Mouse (Mus musculus) liver, embryonic 16.5 days (tissue): Measurements from ENCODE around the gene Iqsec1. TPM values are rescaled to one million over a fixed set of nuclear protein-coding genes. Genes with fewer than 3 reads are reported as not detected.

Experiments used
- ATAC-seq: fragments of 200-750 bp; cut with Nextera tagmentation; 2 replicates; pipeline ENCODE4 v1.8.0; 2017; ENCODE audit warnings: low read depth, mild to moderate bottlenecking, moderate number of reproducible peaks, moderate library complexity
- H3K27ac ChIP-seq: fragments of 300-500 bp; sonication (generic); 2 replicates; pipeline ENCODE4 v1.5.1; 2014; ENCODE audit warnings: mild to moderate bottlenecking, low read length
- H3K27me3 ChIP-seq: fragments of 300-500 bp; sonication (generic); 2 replicates; pipeline ENCODE4 v1.6.1; 2014; ENCODE audit warnings: low read depth, low read length, mixed read lengths; ENCODE audit not compliant: control insufficient read depth, insufficient read depth
- H3K36me3 ChIP-seq: fragments of 300-500 bp; sonication (generic); 2 replicates; pipeline ENCODE4 v1.6.1; 2014; ENCODE audit warnings: mild to moderate bottlenecking; ENCODE audit not compliant: control insufficient read depth, insufficient read depth
- H3K4me1 ChIP-seq: fragments of 300-500 bp; sonication (generic); 2 replicates; pipeline ENCODE4 v1.6.1; 2014; ENCODE audit warnings: low read depth, low read length, mixed read lengths; ENCODE audit not compliant: control insufficient read depth
- H3K4me2 ChIP-seq: fragments of 300-500 bp; sonication (generic); 2 replicates; pipeline ENCODE4 v1.6.1; 2014; ENCODE audit warnings: low read depth, low read length, mixed read lengths
- H3K4me3 ChIP-seq: fragments of 300-500 bp; sonication (generic); 2 replicates; pipeline ENCODE4 v1.5.1; 2014; ENCODE audit warnings: low read depth, mild to moderate bottlenecking, low read length
- H3K9ac ChIP-seq: fragments of 300-500 bp; sonication (generic); 2 replicates; pipeline ENCODE4 v1.6.1; 2014; ENCODE audit warnings: low read depth, low read length
- H3K9me3 ChIP-seq: fragments of 300-500 bp; sonication (generic); replicated peaks from 2 replicates; pipeline ENCODE4 v1.6.1; 2016; ENCODE audit warnings: low read length; ENCODE audit not compliant: control insufficient read depth
- WGBS: fragments of 180-500 bp; shearing (Covaris S2); extraction: QIAGEN DNeasy Blood & Tissue Kit; methylation state at CpG from one replicate; pipeline ENCODE4 v1.1.7; 2014; ENCODE audit not compliant: insufficient replicate concordance; 5-methylcytosine and 5-hydroxymethylcytosine counted together
- polyA plus RNA-seq: library from polyadenylated mRNA; unstranded; fragments of >200 nt; fragmentation: Nextera tagmentation; extraction: Ambion mirVana; gene quantifications from 2 replicates; pipeline ENCODE4 v1.2.1, GENCODE M21; 2015

Iqsec1 gene
- polyA plus RNA-seq, 1 experiment from 2014 or later, result 3.6 TPM

GRCm38 (mm10) chr6:90933656-90934055 lies 54.8 kb downstream of the Iqsec1 start:
- H3K27me3 ChIP-seq, result no peaks in the 10 kb centered on the region
- ATAC-seq, result no peak
- no peaks in the 10 kb centered on the region for H3K36me3 ChIP-seq
- 73% methylated on average over 3 of the region's 3 CpGs for WGBS
- no peaks in the 10 kb centered on the region for H3K9me3 ChIP-seq
- no peaks in the 10 kb centered on the region for H3K4me1 ChIP-seq
- no peak overlapping the region for H3K4me3 ChIP-seq
- no peak overlapping the region for H3K27ac ChIP-seq
- no peak overlapping the region for H3K4me2 ChIP-seq
- H3K9ac ChIP-seq, result no peak overlapping the region

GRCm38 (mm10) chr6:90928806-90929205 lies 59.7 kb downstream of the Iqsec1 start:
- Histone ChIP-seq H3K27ac (no peak overlapping the region), H3K4me1 (no peaks in the 10 kb centered on the region), H3K4me2 (no peak overlapping the region), H3K9ac (no peak overlapping the region), H3K36me3 (no peaks in the 10 kb centered on the region), H3K4me3 (no peak overlapping the region), H3K27me3 (no peaks in the 10 kb centered on the region), H3K9me3 (no peaks in the 10 kb centered on the region)
- 61% methylated on average over 2 of the region's 2 CpGs for WGBS
- ATAC-seq, result no peak

DNA sequence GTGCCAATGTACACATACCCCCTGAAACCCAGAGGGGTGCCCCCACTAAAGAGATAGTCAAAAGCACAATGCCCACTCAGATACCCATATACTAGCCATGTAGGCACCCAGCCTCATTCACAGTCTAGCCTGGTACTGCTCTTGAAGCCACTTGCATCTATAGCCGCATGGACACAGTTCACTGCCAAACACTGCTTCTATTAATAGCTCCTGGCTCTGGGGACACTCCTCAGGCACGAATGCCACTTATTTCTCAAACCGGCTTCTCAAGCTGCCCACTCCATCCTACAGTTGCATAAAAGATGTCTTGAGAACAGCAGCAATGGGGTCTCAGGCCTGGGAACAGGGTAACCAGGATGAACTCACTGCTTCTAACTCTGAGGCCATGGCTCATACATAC lies 63.0 kb downstream of the Iqsec1 start:
- no peak for ATAC-seq
- Histone ChIP-seq H3K27ac (no peak overlapping the region), H3K9ac (no peak overlapping the region), H3K4me2 (no peak overlapping the region), H3K4me1 (no peaks in the 10 kb centered on the region), H3K27me3 (no peaks in the 10 kb centered on the region), H3K4me3 (no peak overlapping the region), H3K36me3 (no peaks in the 10 kb centered on the region), H3K9me3 (no peaks in the 10 kb centered on the region)
- WGBS, result 57% methylated on average over 3 of the region's 3 CpGs

DNA sequence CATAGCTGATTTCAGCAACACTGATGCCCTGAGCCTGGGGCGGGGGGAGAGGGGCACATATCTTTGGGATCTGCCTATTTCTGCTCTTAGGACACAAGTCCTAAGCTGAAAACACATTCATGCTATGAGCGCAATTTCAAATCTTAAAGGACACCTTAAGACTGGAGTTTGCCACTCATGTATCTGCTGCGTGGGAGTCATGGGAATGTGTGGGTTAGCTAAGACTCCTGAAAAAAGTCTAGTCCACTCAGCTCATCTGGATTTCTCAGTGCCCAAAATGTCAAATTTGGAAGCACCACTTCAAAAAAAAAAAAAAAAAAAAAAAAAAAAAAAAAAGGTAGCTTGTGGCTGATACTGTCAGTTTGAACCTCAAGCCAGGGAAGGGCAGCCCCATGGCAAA lies 63.7 kb downstream of the Iqsec1 start:
- no peaks in the 10 kb centered on the region for H3K9me3 ChIP-seq
- H3K36me3 ChIP-seq, result no peaks in the 10 kb centered on the region
- H3K27me3 ChIP-seq, result no peaks in the 10 kb centered on the region
- no peak overlapping the region for H3K4me2 ChIP-seq
- H3K9ac ChIP-seq, result no peak overlapping the region
- no peaks in the 10 kb centered on the region for H3K4me1 ChIP-seq
- WGBS, result 72% methylated on average over 3 of the region's 3 CpGs
- no peak overlapping the region for H3K27ac ChIP-seq
- no peak for ATAC-seq
- no peak overlapping the region for H3K4me3 ChIP-seq

DNA sequence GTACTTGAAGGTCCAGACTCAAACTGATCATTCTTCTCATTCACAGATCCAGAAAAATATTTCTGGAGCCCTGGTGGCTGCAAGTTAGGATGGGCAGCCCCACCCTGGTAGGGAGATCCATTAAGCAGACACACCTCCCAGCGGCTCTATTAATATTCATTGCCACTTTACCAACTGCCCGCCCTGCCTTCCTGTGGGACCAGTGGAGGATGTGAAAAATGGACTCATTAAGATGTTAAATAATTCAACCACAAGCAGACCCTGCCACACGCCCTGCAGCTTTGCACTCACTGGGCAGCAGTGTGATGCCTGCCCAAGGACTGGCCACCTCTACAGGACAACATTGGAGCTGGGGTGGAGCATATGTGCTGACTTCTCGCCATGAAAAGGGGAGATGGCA lies 64.1 kb downstream of the Iqsec1 start:
- no peaks in the 10 kb centered on the region for H3K4me1 ChIP-seq
- no peaks in the 10 kb centered on the region for H3K36me3 ChIP-seq
- no peak overlapping the region for H3K4me3 ChIP-seq
- no peaks in the 10 kb centered on the region for H3K27me3 ChIP-seq
- H3K9me3 ChIP-seq, result no peaks in the 10 kb centered on the region
- ATAC-seq, result no peak
- no peak overlapping the region for H3K27ac ChIP-seq
- WGBS, result 50% methylated on average over 4 of the region's 4 CpGs
- no peak overlapping the region for H3K9ac ChIP-seq
- no peak overlapping the region for H3K4me2 ChIP-seq

GRCm38 (mm10) chr6:90921259-90921946 lies 67.1 kb downstream of the Iqsec1 start:
- Histone ChIP-seq H3K27ac (no peak overlapping the region), H3K4me3 (no peak overlapping the region), H3K36me3 (no peaks in the 10 kb centered on the region), H3K27me3 (no peaks in the 10 kb centered on the region), H3K9ac (no peak overlapping the region), H3K4me1 (no peaks in the 10 kb centered on the region), H3K9me3 (no peaks in the 10 kb centered on the region), H3K4me2 (no peak overlapping the region)
- 54% methylated on average over 9 of the region's 9 CpGs for WGBS
- no peak for ATAC-seq

DNA sequence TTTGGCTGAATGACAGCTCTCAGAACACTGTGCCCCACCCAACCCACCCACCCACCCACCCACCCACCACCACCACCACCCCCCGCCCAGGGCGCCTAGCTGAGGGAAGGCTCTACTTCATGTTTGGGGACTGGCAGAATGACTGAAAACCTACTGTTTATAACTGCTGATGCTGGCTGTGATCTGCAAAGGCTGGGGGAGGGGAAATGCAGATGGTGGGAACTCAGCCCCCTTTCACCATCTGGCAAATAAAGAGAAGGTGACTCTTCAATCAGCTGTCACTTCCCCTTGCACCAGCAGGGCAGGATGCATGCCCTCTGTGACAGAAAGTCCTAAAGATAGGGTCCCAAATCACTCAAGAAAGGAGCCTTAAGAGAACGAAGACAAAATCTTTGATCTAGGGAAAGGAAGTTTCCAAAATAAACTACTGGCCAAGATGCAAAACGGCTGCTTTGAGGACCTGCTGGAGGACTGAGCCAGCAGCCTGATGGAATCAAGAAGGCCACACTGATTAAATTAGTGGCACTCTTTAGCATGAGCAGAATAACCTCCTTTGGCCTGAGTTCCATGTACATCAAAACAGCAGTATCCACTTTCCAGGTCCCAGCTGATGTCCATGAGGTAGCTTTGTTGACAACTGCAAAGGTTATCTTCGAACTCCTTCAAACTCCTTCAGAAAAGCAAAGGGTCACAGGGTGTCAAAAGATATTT lies 67.8 kb downstream of the Iqsec1 start:
- WGBS, result 39% methylated on average over 5 of the region's 5 CpGs
- Histone ChIP-seq H3K27me3 (no peaks in the 10 kb centered on the region), H3K9me3 (no peaks in the 10 kb centered on the region), H3K27ac (no peak overlapping the region), H3K36me3 (no peaks in the 10 kb centered on the region), H3K4me1 (no peaks in the 10 kb centered on the region), H3K9ac (no peak overlapping the region), H3K4me3 (no peak overlapping the region), H3K4me2 (no peak overlapping the region)
- ATAC-seq, result no peak

DNA sequence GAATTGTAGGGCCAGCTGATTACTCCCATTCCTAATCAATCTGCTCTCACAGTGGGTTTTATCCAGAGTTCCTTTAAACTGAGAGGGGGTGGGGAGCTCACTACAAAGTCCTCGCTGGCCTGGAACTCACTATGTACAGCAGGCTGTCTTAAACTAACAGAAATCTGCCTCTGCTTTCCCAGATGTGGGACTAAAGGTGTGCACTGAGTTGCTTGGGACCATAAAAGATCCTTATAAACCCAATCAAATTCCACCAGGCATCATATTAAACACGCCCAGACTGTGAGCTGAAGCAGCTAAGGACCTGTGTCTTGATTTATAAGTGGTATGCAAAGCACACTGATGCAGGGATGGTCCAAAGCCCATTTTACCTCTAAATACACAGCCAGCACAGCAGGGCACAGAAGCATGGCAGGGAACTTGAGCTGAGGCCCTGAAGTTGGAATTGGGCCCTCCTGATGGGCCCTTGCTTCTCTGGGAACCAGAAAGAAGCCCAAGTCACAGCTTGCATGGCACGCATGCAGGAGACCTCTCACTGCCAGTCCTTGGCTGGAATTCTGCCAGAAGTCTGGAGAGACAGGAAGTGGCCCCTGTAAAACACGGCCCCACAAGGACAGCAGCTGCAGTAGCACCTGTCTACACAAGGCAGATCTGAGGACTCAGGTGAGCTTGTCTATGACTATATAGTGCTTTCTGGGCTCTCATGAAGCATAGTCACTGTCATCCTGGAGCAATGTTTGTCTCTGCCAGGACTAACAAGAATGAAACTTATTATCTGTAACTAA lies 68.7 kb downstream of the Iqsec1 start:
- H3K27me3 ChIP-seq, result no peaks in the 10 kb centered on the region
- no peaks in the 10 kb centered on the region for H3K9me3 ChIP-seq
- H3K4me2 ChIP-seq, result no peak overlapping the region
- no peak overlapping the region for H3K9ac ChIP-seq
- WGBS, result 37% methylated on average over 4 of the region's 4 CpGs
- H3K27ac ChIP-seq, result no peak overlapping the region
- H3K4me3 ChIP-seq, result no peak overlapping the region
- no peaks in the 10 kb centered on the region for H3K36me3 ChIP-seq
- H3K4me1 ChIP-seq, result no peaks in the 10 kb centered on the region
- ATAC-seq, result no peak

DNA sequence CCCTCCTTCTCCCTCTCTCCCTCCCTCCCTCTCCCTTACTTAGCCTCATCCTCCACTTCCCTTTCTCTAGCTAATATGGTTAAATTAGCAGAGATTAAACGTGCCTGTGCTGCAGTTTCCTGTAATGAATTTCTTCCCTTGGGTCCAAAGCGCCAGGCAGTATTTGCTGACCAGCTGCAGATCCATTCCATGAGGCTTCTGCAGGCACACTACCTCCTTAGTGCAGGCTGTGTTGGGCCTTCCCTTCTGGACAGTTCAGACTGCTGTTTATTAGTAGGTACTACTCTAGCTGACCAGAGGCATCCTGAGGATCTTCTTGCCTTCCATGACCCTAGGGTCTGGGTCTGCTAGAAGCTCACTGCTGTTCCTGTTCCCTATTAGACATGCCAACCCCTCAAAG lies 72.9 kb downstream of the Iqsec1 start:
- no peak overlapping the region for H3K9ac ChIP-seq
- no peaks in the 10 kb centered on the region for H3K4me1 ChIP-seq
- no peak overlapping the region for H3K4me2 ChIP-seq
- H3K27ac ChIP-seq, result no peak overlapping the region
- H3K4me3 ChIP-seq, result no peak overlapping the region
- no peaks in the 10 kb centered on the region for H3K27me3 ChIP-seq
- no peak for ATAC-seq
- no peaks in the 10 kb centered on the region for H3K36me3 ChIP-seq
- no peaks in the 10 kb centered on the region for H3K9me3 ChIP-seq
- WGBS, result 29% methylated on average over 2 of the region's 2 CpGs
